Mouse (Mus musculus) liver, embryonic 12.5 days (tissue): ENCODE measurements around the gene Flvcr2. TPM values are rescaled to one million over a fixed set of nuclear protein-coding genes. Genes with fewer than 3 reads are reported as not detected.

Source experiments
- ATAC-seq: fragments of 200-750 bp; cut with Nextera tagmentation; 2 replicates; pipeline ENCODE4 v1.8.0; 2017; ENCODE audit warnings: moderate number of reproducible peaks, mild to moderate bottlenecking, moderate library complexity
- H3K27ac ChIP-seq: fragments of 300-500 bp; sonication (generic); 2 replicates; pipeline ENCODE4 v1.5.1; 2016; ENCODE audit warnings: mild to moderate bottlenecking
- H3K27me3 ChIP-seq: fragments of 300-500 bp; sonication (generic); replicated peaks from 2 replicates; pipeline ENCODE4 v1.6.1; 2016; ENCODE audit warnings: mild to moderate bottlenecking, moderate library complexity
- H3K36me3 ChIP-seq: fragments of 300-500 bp; sonication (generic); 2 replicates; pipeline ENCODE4 v1.6.1; 2016; ENCODE audit warnings: mild to moderate bottlenecking, moderate library complexity
- H3K4me1 ChIP-seq: fragments of 300-500 bp; sonication (generic); 2 replicates; pipeline ENCODE4 v1.6.1; 2016
- H3K4me2 ChIP-seq: fragments of 300-500 bp; sonication (generic); 2 replicates; pipeline ENCODE4 v1.6.1; 2016; ENCODE audit warnings: mild to moderate bottlenecking, moderate library complexity
- H3K4me3 ChIP-seq: fragments of 300-500 bp; sonication (generic); 2 replicates; pipeline ENCODE4 v1.5.1; 2016; ENCODE audit warnings: mild to moderate bottlenecking, moderate library complexity
- H3K9ac ChIP-seq: fragments of 300-500 bp; sonication (generic); 2 replicates; pipeline ENCODE4 v1.6.1; 2016; ENCODE audit warnings: mild to moderate bottlenecking, moderate library complexity
- H3K9me3 ChIP-seq: fragments of 300-500 bp; sonication (generic); replicated peaks from 2 replicates; pipeline ENCODE4 v1.6.1; 2016; ENCODE audit warnings: mild to moderate bottlenecking, moderate library complexity
- WGBS: fragments of 180-500 bp; shearing (Covaris S2); methylation state at CpG from one replicate; pipeline ENCODE4 v1.1.7; 2016; ENCODE audit not compliant: insufficient replicate concordance; 5-methylcytosine and 5-hydroxymethylcytosine counted together
- polyA plus RNA-seq: library from polyadenylated mRNA; unstranded; fragments of >200 nt; fragmentation: Nextera tagmentation; extraction: Ambion mirVana; gene quantifications from 2 replicates; pipeline ENCODE4 v1.2.1, GENCODE M21; 2016

Gene Flvcr2
- polyA plus RNA-seq, 1 experiment from 2014 or later, result 4.3 TPM

DNA sequence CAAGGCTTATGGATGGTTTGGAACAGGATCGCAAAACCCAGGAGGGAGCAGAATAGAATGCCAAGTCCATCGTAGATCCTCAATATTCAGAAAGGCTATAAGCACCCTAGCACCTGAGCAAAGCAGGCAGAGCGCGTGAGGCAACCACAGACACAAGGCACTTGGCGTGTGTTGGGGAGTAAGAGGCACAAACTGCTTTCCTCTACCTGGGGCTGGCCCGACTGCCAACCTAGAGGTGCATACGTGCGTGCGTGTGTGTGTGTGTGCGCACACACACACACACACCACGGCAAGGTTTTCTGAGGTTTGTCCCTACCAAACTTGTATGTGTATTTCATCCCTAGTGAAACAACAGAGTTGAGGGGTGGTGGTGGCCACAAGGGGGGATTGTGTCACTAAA is 38.9 kb upstream of the Flvcr2 start:
- Histone ChIP-seq H3K27ac (no peak overlapping the region), H3K4me1 (peaks cover 19% of the 10 kb centered on the region)
- 81% methylated on average over 11 of the region's 11 CpGs for WGBS

DNA sequence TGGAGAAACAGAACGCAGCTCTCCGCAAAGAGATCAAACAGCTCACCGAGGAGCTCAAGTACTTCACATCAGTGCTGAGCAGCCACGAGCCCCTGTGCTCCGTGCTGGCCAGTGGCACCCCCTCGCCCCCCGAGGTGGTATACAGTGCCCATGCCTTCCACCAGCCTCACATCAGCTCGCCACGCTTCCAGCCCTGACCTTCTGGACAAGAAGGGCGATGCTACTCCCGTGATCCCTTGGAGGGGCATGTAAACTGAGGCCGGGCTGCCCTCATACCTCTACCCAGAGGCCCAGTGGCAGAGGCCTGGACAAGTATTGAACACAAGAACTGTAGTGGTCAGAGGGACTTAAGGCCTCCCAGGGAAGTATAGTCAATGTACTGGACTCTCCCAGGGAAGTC is 37.8 kb upstream of the Flvcr2 start:
- Histone ChIP-seq H3K4me2 (no peak overlapping the region), H3K36me3 (no peaks in the 10 kb centered on the region), H3K9ac (no peak overlapping the region), H3K4me3 (no peak overlapping the region), H3K27me3 (peaks cover 11% of the 10 kb centered on the region; the same call in 1 of the 2 replicates), H3K9me3 (no peaks in the 10 kb centered on the region), H3K27ac (no peak overlapping the region), H3K4me1 (peaks cover 19% of the 10 kb centered on the region)
- WGBS, result 78% methylated on average over 12 of the region's 12 CpGs
- no peak for ATAC-seq

More for the DNA sequence above, 38.9 kb upstream of the Flvcr2 start:
- Histone ChIP-seq H3K27me3 (peaks cover 11% of the 10 kb centered on the region; the same call in 1 of the 2 replicates), H3K9ac (no peak overlapping the region), H3K4me3 (no peak overlapping the region), H3K36me3 (no peaks in the 10 kb centered on the region), H3K9me3 (no peaks in the 10 kb centered on the region), H3K4me2 (no peak overlapping the region)
- no peak for ATAC-seq

DNA sequence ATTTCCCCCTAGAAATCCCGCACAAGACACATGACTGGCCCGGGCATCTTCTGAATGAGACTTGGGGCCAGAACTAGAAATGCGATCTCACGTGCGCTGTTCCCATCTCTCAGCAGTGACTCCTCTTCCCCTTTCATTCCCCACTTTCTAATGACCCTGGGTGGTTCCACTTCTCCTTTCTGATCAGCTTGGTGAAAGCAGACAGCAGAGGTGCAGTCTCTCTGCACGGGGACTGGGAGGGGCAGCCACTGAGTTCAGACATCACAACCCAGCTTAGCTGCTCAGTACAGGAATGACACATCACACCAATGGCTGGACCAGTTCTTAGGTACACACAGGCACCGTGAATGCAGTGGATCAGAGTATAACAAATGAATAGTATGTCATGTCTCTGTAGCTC is 35.6 kb upstream of the Flvcr2 start:
- H3K27me3 ChIP-seq, result peaks cover 11% of the 10 kb centered on the region; the same call in 1 of the 2 replicates
- H3K9ac ChIP-seq, result no peak overlapping the region
- H3K4me3 ChIP-seq, result no peak overlapping the region
- WGBS, result 40% methylated on average over 7 of the region's 7 CpGs
- peaks cover 5% of the 10 kb centered on the region for H3K4me1 ChIP-seq
- no peaks in the 10 kb centered on the region for H3K36me3 ChIP-seq
- no peak for ATAC-seq
- no peaks in the 10 kb centered on the region for H3K9me3 ChIP-seq
- no peak overlapping the region for H3K27ac ChIP-seq
- H3K4me2 ChIP-seq, result no peak overlapping the region

DNA sequence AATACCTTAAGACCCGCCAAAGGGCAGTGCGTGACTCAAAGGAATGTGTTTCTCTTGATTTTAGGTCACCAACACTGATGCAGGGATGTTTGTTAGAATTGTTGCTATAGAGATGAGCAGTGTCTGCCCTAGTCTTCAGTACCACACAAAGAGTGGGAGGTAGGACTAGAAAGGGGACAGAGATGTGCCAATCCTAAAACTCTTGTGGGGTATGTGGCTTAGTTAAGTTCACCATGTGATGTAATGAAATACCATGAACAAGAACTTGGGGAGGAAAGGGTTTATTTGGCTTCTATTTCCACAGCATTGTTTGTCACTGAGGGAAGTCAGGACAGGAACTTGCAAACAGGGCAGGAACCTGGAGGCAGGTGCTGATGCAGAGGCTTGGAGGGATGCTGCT is 33.8 kb upstream of the Flvcr2 start:
- H3K27me3 ChIP-seq, result 0 out of 2 replicates have a peak, but pooled peaks cover 3% of the 10 kb centered on the region
- H3K27ac ChIP-seq, result no peak overlapping the region
- no peak overlapping the region for H3K4me3 ChIP-seq
- no peaks in the 10 kb centered on the region for H3K4me1 ChIP-seq
- no peak overlapping the region for H3K9ac ChIP-seq
- no peak overlapping the region for H3K4me2 ChIP-seq
- no peaks in the 10 kb centered on the region for H3K36me3 ChIP-seq
- WGBS, result 75% methylated on average over 2 of the region's 2 CpGs
- ATAC-seq, result no peak
- no peaks in the 10 kb centered on the region for H3K9me3 ChIP-seq

DNA sequence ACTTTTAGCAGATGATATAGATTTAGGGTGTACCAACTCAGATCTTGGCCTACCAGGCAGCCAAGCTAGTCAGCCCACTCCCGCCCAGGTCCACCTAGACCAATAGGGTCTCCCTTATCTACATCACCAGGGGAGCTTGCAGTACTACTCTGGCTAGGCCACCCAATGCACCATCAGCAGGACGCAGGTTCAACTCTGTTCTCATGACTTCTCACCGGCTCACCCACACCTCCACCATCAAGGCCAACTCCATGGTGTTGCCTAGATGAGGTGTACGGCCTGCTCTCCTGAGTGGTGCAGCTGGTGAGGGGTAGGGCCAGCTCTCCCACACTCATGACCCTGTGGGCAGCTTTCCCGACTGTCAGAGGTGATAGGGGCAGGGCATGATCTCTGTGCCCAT is 32.2 kb upstream of the Flvcr2 start:
- Histone ChIP-seq H3K9me3 (no peaks in the 10 kb centered on the region), H3K27me3 (no peaks in the 10 kb centered on the region), H3K36me3 (no peaks in the 10 kb centered on the region), H3K27ac (no peak overlapping the region), H3K4me1 (no peaks in the 10 kb centered on the region), H3K9ac (no peak overlapping the region), H3K4me3 (no peak overlapping the region), H3K4me2 (no peak overlapping the region)
- 71% methylated on average over 5 of the region's 5 CpGs for WGBS
- ATAC-seq, result no peak

DNA sequence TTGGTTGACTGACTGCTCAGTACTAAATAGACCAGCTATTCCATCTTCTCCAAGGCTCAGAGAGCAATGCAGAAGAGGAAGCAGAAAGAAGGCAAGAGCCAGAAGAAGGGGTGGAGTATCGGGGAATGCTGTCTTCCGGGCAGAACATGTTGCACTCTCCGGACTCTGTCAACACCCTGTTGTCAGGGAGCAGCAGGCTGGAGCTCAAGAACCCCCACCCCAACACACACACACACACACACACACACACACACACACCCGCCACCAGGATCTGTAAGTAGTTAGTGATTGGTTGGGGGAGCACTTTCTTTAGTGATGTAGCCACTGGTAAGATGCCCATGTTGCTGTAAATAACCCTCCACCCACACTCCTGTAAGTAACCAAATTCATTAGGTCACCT is 21.0 kb upstream of the Flvcr2 start:
- H3K36me3 ChIP-seq, result no peaks in the 10 kb centered on the region
- no peak for ATAC-seq
- H3K9ac ChIP-seq, result no peak overlapping the region
- H3K4me3 ChIP-seq, result no peak overlapping the region
- H3K27me3 ChIP-seq, result no peaks in the 10 kb centered on the region; the same call in 1 of the 2 replicates
- WGBS, result 60% methylated on average over 4 of the region's 4 CpGs
- H3K27ac ChIP-seq, result no peak overlapping the region
- H3K4me1 ChIP-seq, result no peaks in the 10 kb centered on the region
- H3K4me2 ChIP-seq, result no peak overlapping the region
- H3K9me3 ChIP-seq, result no peaks in the 10 kb centered on the region

DNA sequence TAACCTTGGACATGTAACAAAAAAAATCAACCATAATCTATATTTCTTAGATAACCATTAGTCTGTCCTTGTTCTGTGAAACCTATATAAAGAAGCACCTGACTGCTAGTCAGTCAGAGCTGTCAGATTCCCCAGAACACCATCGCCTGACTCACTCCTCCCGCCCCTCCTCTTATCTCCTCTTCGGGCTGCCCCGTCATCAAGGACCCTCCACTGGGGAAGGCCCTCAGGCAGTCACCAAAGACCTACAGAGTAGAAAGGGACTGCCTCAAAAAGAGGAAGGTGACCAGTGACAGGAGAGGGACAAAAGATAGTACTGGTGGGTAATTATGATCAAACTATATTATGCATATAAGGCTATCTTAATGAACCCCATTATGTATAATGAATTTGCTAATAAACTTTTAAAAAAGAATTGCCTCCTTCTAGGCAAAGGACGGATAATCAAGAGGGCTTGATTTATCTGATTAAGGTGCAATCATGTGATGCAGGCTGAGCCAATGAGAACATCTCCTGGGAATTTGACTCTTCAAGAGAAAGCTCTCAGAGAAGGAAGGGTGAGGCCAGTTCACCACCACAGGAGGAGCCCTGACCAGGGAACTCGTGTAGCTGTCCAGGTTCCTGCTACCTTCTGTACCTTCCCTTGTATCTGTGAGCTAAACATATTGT is 19.5 kb upstream of the Flvcr2 start:
- H3K9ac ChIP-seq, result no peak overlapping the region
- no peak for ATAC-seq
- no peaks in the 10 kb centered on the region; the same call in 1 of the 2 replicates for H3K27me3 ChIP-seq
- WGBS, result 17% methylated on average over 6 of the region's 6 CpGs
- H3K36me3 ChIP-seq, result no peaks in the 10 kb centered on the region
- H3K27ac ChIP-seq, result no peak overlapping the region
- H3K4me1 ChIP-seq, result no peaks in the 10 kb centered on the region
- no peak overlapping the region for H3K4me3 ChIP-seq
- H3K9me3 ChIP-seq, result no peaks in the 10 kb centered on the region
- H3K4me2 ChIP-seq, result no peak overlapping the region

DNA sequence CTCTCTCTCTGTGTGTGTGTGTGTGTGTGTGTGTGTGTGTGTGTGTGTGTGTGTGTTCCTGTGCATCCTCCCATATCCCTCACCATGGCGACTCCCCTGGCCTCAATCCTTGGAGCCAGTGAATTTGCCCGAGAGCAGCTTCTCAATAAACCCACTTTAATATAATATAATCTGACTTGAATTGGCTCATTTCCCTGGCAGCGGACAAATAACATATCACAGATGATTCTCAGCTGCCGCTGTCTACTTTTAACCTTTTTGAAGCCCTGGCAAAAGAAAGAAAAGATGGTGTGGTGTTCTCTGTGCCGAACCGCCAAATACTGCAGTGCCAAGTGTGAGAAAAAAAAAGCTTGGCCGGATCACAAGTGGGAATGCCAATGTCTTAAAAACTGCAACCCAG is 18.2 kb upstream of the Flvcr2 start:
- no peak for ATAC-seq
- no peak overlapping the region for H3K9ac ChIP-seq
- H3K9me3 ChIP-seq, result no peaks in the 10 kb centered on the region
- no peaks in the 10 kb centered on the region for H3K4me1 ChIP-seq
- 69% methylated on average over 7 of the region's 7 CpGs for WGBS
- H3K36me3 ChIP-seq, result no peaks in the 10 kb centered on the region
- H3K4me2 ChIP-seq, result no peak overlapping the region
- no peak overlapping the region for H3K27ac ChIP-seq
- no peaks in the 10 kb centered on the region; the same call in 1 of the 2 replicates for H3K27me3 ChIP-seq
- no peak overlapping the region for H3K4me3 ChIP-seq

DNA sequence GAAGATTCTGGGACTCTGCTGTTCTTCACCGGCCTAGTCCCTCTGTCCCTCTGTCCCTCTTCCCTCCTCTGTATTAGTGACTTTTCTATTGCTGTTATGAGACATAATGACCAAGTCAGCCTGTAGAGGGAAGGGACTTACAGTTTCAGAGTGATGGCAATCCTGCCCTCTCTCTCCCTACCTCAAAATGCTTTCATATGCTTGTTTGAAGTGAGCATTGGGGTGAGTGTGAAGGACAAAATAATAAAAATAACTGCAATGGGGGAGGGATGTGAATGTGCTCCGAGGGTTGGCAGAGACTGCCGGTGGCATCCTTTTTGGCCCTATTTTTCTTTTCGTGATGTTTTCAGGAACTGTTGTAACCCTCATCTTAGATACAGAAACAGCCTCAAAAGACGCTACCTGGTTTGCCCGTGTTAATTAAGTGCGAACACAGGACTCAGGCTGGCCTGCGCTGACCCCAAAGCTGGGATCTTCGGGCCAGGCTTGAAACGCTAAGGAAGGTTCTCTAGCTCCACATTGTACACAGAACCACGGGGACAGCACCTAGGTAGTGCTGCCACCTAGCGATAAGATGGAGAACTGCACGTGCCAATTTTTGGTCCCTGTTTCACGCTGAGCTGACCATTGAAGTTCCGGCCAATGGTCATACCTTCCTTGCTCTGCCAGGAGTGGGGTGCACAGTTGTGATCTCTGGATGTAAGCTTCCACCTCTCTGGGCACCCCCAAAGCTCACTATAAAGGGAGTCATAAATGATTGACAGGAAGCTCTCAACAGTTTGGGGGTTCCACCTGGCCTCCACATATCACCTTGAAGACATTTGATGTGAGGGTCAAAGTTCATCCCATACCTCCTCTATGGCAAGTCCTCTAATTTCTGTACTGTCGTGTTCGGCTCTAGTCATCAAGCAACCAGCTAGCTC is 17.1 kb upstream of the Flvcr2 start:
- no peak overlapping the region for H3K9ac ChIP-seq
- no peak overlapping the region for H3K4me3 ChIP-seq
- H3K36me3 ChIP-seq, result no peaks in the 10 kb centered on the region
- 29% methylated on average over 17 of the region's 17 CpGs for WGBS
- H3K27ac ChIP-seq, result no peak overlapping the region
- no peaks in the 10 kb centered on the region; the same call in 1 of the 2 replicates for H3K27me3 ChIP-seq
- no peak for ATAC-seq
- H3K9me3 ChIP-seq, result no peaks in the 10 kb centered on the region
- H3K4me2 ChIP-seq, result no peak overlapping the region
- no peaks in the 10 kb centered on the region for H3K4me1 ChIP-seq

DNA sequence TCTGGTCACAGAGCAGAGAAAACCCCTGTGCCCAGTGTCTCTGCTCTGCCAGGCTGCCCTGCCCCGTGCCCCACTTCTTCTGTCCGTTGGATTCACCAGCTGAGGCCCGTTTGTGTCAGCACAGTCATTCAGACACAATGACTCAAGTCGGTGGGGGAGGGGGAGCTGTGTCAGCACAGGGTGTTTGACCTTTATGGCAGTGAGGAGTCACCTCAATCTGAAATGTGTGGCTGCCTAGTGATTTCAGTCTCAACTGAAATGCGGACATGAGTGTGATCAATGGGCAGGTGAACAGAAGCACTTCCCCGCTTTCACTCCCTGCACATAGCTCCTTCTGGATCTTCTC is 16.4 kb upstream of the Flvcr2 start:
- Histone ChIP-seq H3K4me2 (no peak overlapping the region), H3K27ac (no peak overlapping the region), H3K36me3 (no peaks in the 10 kb centered on the region), H3K4me3 (no peak overlapping the region), H3K4me1 (no peaks in the 10 kb centered on the region), H3K27me3 (no peaks in the 10 kb centered on the region; the same call in 1 of the 2 replicates), H3K9me3 (no peaks in the 10 kb centered on the region), H3K9ac (no peak overlapping the region)
- ATAC-seq, result no peak
- 51% methylated on average over 6 of the region's 6 CpGs for WGBS

DNA sequence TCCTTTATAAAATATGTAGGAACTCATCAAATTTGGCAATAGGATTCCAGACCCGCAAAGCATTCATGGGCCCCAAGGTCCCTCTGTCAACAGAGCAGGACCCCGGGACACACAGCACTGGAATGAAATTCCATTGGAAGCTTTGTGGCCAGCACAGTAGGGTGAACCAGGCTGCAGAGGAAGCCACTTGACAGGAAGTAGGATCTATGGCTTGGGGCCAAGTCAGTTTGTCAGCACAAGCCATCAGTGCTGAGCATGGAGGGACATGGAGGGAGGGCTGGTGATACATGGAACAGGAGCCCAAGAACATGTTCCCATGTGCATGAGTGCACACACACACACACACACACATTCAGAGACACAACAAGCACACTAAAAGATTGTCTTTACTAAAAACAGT is 10.1 kb upstream of the Flvcr2 start:
- Histone ChIP-seq H3K9me3 (no peaks in the 10 kb centered on the region), H3K9ac (no peak overlapping the region), H3K27ac (no peak overlapping the region), H3K4me1 (no peaks in the 10 kb centered on the region), H3K4me3 (no peak overlapping the region), H3K4me2 (no peak overlapping the region), H3K36me3 (no peaks in the 10 kb centered on the region), H3K27me3 (no peaks in the 10 kb centered on the region)
- 56% methylated on average over 2 of the region's 2 CpGs for WGBS
- no peak for ATAC-seq

DNA sequence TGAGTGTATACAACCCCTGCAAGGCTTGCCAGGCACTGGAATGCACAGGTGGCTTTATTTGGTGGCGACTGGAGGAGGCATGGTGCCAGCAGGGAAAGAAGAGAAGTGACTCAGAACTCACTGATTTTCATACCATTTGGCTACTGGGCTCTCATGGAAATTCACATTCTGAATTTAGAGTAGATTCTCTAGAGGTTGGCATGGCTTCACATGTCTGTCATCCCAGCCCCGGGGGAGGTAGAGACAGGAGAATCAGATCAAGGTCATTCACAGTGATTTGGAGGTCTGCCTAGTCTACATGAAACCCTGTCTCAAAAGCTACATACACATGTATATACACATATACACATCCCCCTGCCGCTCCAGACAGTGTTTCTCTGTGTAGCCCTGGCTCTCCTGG is 9.4 kb upstream of the Flvcr2 start:
- Histone ChIP-seq H3K9ac (no peak overlapping the region), H3K27ac (no peak overlapping the region), H3K4me1 (no peaks in the 10 kb centered on the region), H3K4me2 (no peak overlapping the region), H3K9me3 (no peaks in the 10 kb centered on the region), H3K4me3 (no peak overlapping the region), H3K36me3 (no peaks in the 10 kb centered on the region), H3K27me3 (no peaks in the 10 kb centered on the region)
- no peak for ATAC-seq
- 72% methylated on average over 3 of the region's 3 CpGs for WGBS
